Mouse (Mus musculus): ENCODE measurements around the gene Sp9. TPM values are rescaled to one million over a fixed set of nuclear protein-coding genes. Genes with fewer than 3 reads are reported as not detected.

Sp9 gene
- total RNA-seq, 1 experiment from 2014 or later, result 0.37 TPM

DNA sequence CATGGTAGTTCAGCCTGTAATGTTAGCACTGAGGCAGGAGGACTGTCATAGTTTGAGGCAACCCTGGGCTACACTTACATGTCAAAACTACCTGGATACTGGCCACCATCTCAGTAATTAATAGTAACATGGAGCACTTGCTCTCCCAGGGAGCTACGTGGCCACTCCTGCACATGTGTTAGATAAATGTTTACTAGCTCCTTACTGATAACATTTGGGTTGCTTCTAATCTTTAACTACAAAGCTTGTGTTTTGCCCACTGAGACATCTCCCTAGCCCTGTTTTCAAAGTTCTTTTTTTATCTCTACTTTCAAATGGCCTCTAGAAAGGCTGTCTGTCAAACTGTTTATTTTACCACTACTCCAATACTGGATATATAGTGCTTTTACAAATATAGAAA, 30.3 kb downstream of the Sp9 start:
- peak; percentile 36; the same call in 1 of the 2 replicates for ATAC-seq (replicated peaks; ENCODE audit: low read depth, poor library complexity, severe bottlenecking)

DNA sequence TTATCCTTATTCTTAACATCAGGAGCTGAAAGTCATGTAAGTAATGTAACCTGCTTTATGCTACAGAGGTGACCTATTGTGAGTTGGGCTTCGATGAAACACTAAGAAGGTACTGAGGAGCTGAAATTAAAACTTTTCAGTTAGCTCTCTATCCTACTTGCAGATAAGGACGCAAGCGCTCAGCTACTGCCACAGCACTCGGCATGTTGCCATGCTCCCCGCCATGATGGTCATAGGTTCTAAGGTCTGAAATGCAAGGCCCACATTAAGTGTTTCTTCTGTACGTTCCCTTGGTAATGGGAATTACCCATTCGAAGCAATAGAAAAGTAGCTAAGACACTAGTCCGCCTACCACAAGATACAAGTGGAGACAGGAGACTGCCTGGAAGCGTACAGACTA, 31.0 kb downstream of the Sp9 start:
- ATAC-seq (replicated peaks; ENCODE audit: low read depth, poor library complexity, severe bottlenecking), result no peak

DNA sequence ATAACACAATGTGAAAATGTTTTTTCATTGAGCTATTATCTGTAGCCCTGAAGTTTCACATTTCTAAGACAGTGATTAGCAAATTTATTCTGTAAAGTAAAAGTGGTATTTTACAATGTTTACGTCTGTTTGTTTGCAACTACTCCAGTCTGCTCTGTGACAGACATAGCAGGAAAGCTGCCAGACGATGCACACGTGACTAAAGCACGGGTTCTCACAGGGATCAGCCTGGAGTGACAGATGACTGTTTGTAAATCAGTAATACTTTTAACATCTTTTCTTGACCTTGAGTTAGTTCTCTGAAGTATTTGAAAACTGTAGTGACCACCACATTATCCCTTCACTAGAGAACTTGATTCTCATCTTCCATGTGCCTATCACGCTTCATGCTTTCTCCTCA, 32.8 kb downstream of the Sp9 start:
- ATAC-seq (replicated peaks; ENCODE audit: low read depth, poor library complexity, severe bottlenecking), result no peak

DNA sequence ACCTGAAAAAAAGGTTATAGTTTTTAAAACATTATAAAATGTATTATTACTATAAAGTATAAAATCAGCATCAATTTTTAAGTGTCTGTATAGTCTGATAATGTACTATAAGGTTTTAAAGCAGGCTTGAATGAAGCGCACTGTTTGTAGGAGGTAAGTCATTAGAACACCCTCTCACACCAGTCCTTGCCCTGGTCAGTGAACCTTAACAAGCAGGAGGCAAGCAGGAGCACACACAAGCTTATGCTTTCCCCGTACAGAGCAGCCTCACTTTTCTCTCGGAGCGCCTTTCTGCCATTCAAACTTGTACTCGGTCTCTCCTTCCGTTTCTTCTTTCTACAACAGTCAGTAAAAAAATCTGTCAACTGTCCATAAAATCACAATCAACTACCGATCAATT, 34.3 kb downstream of the Sp9 start:
- ATAC-seq (replicated peaks; ENCODE audit: low read depth, poor library complexity, severe bottlenecking), result no peak

DNA sequence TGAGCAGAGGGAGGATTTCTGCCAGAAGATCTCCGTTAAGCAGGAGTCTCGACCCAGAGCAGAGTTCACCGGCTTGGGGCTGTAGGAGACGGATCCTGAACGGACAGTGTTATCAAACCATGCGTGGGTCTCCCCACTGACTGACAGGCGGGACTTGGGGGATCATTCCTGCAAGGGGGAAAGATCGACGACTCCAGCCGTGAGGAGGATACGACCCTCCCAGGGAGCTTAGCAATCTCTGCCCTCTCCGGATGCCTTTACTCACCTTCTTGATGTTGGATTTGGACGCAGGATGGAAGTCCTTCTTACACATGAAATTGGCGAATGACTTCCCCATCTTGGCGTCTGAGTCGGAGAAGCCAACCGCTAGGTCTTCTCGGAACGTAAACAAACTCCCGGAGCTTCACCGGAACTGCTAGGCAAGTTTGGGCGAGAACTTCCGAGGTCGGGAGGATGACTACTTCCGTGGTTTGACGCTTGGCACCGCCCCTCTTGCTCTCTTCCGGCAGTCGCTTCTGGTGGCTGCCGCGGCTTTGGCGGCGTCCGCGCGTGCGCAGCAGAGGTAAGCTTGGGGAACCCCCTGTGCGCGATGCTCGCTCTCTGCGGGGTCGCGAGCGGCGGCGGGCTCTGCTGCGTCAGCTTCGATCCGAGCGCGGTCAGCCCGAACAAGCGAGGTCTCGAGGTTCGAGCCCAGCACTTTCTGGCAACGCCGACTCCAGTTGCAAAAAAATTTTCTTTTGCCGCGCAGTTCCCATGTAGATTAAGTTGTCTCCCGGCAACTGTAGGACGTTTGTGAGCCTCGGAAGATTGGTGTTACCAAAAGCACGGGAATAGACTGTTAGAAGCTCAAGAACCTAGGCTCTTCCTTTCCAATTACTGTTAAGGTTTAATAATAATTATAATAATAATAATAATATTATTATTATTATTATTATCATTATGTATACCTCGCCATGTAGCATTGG, 40.7 kb downstream of the Sp9 start, which contains the start of the genes Scrn3 and Cir1:
Gene Scrn3, plus strand, starts transcription at position 450 of the 965 bp plus-strand sequence.
Gene Cir1, minus strand, starts transcription at position 550 of the 965 bp plus-strand sequence.
- ATAC-seq (replicated peaks; ENCODE audit: low read depth, poor library complexity, severe bottlenecking), result peak; percentile 98

GRCm38 (mm10) chr2:73313117-73313501, 41.4 kb downstream of the Sp9 start:
- ATAC-seq (replicated peaks; ENCODE audit: low read depth, poor library complexity, severe bottlenecking), result no peak; the same call in 1 of the 2 replicates

- no peak for ATAC-seq (replicated peaks; ENCODE audit: low read depth, poor library complexity, severe bottlenecking)
These were observed 42.6 kb downstream of the Sp9 start for GRCm38 (mm10) chr2:73314311-73314710.

DNA sequence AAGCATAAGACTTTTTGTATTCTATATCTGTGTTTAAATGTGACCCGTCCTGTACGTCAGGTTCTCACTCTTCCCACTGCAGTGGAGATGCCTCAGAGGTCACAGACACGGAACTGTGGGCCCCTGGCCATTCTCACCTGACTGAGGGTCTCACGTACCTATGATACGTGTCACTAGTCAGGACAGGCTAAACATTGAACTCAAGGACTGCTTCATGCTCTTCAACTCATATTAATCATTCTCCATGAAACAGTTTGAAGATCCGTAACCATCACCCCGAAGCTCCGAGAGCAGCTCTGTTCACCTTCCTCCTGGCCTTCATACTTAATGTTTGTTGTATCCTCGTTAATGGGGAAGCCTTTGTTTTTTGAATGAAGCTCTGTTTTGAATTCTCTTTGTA, 45.7 kb downstream of the Sp9 start:
- ATAC-seq (replicated peaks; ENCODE audit: low read depth, poor library complexity, severe bottlenecking), result no peak

DNA sequence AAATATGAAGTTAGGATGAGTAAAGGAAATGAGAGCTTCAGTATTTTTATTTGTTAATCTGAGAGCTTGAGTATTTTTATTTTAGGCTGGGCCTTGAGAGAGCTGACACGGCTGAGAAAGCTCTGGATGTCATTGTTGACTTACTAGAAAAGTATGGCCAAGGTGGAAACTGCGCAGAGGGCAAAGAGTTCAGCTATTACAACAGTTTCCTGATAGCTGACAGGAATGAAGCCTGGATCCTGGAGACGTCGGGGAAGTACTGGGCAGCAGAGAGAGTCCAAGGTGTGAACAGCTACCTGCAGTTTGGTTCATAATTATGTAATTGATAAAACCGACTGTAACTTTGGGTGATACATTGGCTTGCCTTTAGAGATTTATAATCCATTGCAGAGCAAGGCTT, 47.5 kb downstream of the Sp9 start:
- ATAC-seq (replicated peaks; ENCODE audit: low read depth, poor library complexity, severe bottlenecking), result no peak

DNA sequence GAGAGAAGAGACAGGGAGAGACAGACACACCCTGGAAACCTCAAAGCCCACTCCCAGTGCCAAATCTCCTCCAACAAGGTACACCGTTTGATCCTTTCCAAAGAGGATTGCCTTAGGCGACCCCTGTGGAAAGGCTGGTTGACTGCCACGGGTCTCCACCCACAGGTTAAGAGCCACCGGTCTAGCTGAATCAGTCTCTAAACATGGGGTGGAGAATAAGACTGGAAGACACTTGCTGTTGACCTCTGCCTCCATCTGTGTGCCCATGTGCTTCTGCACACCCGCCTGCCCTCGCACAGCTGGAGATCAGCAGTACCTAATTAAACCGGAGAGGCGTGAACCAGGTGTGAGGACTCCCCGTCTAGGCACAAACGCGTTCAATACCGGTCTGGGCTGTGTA, 51.3 kb downstream of the Sp9 start:
- no peak for ATAC-seq (replicated peaks; ENCODE audit: low read depth, poor library complexity, severe bottlenecking)

GRCm38 (mm10) chr2:73325871-73326270, 54.1 kb downstream of the Sp9 start:
- no peak for ATAC-seq (replicated peaks; ENCODE audit: low read depth, poor library complexity, severe bottlenecking)

Other genes starting within 250 kb of the Sp9 start
- gene Ola1, start 53.0 kb upstream of the Sp9 start, total RNA-seq (2017), result 117 and 127 TPM in 2 replicates
- gene Scrn3, start 40.7 kb downstream of the Sp9 start, total RNA-seq (2017), result 22.2 and 25.1 TPM in 2 replicates
- 24.6 and 30.6 TPM in 2 replicates for gene Cir1, start 40.8 kb downstream of the Sp9 start, total RNA-seq (2017)
- 3.9 and 6.2 TPM in 2 replicates for gene Gpr155, start 114.6 kb downstream of the Sp9 start, total RNA-seq (2017)

Measured in common myeloid progenitor, adult 5-6 weeks (primary cell).